Mouse (Mus musculus) spleen, postnatal 10 days (tissue): ENCODE data around the gene Gm6401.
"Not testable (repeated sequence)": the region's sequence is repeated elsewhere in the genome, so short reads cannot be mapped to it uniquely, and the experiment has no call there.

Experiments used
- DNase-seq, 2 experiments: peaks; one replicate each; pipeline ENCODE4 v3.0.0; 2021 to 2022; ENCODE audit warnings: low spot score in 2 of 2

Gene Gm6401

DNA sequence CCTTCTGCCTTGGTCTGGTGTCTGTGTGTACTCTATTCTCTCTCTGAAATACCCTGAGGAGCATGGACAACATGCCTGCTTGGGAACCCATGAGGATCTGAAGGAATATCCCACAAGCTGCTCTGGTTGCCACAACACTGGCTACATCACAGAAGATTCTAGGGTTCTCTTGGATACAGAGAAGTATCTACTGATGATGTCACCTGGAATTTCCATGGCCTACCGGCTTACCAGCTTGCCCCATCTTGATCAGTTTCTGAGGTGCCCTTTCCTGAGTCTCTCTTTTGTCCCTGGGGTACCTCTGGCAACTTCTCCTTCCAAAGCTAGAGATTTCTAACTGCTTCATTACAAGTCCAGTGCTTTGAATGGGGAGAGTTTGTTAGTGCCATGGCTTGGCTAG, at the start of gene Gm6401:
TSS of gene Gm6401 (minus strand) at position 101 of the 400 bp plus-strand sequence.
- DNase-seq: not testable (repeated sequence)

- DNase-seq: not testable (repeated sequence)
These were observed 15.5 kb upstream of the Gm6401 start, which contains the start of gene Gm3543 for GRCm38 (mm10) chr14:41983225-41983624. TSS of gene Gm3543 (minus strand) at chr14:41983325.

DNA sequence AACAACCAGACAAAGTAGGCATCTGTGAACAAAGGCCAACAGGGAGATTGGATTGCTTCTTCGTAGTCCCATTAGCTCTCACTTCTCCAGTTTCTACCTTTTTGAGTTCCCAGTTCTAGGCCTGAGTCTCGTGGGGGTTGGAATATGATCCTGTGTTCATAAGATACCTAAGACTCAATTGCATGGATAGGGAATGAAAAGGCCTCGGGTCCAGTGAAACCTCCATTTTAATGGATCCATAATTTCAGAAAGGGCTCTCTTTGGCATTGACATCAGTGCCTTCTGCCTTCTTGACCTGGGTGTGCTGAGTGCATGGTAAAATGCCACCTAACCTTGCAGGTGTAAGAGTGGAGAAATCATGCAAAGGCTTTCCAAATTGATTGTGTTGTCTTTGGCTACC, 869 bp upstream of the Gm6401 start:
- not testable (repeated sequence) for DNase-seq

DNA sequence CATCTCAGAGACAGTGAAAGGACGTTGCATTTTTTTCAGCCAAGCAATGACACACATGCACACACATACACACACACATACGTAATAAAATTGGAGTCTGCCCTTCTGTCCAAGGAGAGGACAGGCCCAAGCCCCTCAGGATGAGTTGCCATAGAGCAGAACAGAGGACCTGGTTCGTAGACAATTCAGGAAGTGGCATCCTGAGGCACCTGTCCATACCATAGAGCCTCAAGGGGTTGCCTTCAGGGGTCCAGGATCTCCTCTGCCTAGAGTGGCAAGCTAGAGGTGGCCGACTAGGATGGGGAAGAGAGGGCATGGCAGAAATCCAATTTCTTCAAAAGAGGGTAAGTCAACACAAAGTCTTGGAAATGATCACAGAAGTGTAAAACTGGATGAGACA, 3.6 kb downstream of the Gm6401 start:
- DNase-seq: not testable (repeated sequence)

DNA sequence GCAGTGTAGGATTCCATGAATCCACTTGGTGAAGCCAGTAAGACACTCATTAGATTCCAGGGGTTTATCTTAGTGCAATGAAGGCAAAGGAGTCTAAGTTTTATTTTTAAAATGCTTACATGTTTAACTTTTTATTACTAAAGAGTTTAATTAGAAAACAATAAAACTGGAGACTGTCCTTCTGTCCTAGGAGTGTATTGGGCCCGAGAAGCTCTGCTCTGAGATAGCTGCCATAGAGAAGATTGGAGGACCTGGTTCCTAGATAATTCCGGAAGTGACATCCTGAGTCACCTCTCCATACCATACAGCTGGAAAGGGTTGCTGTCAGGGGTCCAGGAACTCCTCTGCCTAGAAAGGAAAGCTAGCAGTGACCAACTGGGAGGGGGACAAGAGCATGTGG, 24.0 kb downstream of the Gm6401 start, which contains the start of gene 1700024B05Rik:
TSS of gene 1700024B05Rik (plus strand) at position 301 of the 400 bp plus-strand sequence.
- DNase-seq: not testable (repeated sequence)

- DNase-seq: not testable (repeated sequence)
These were observed 43.1 kb downstream of the Gm6401 start, which contains the start of gene 1700049E17Rik1 for GRCm38 (mm10) chr14:41924649-41925048. TSS of gene 1700049E17Rik1 (plus strand) at chr14:41924949.
